Mouse (Mus musculus) forebrain, embryonic 14.5 days (tissue): ENCODE data around the gene Yme1l1. TPM values are rescaled to one million over a fixed set of nuclear protein-coding genes. Genes with fewer than 3 reads are reported as not detected.

Experiments
- ATAC-seq: fragments of 200-750 bp; cut with Nextera tagmentation; 2 replicates; pipeline ENCODE4 v1.8.0; 2017; ENCODE audit warnings: mild to moderate bottlenecking, moderate library complexity
- DNase-seq: peaks from one replicate; pipeline ENCODE4 v3.0.0-alpha.2; 2015; ENCODE audit warnings: low spot score
- H3K27ac ChIP-seq: fragments of 300-500 bp; sonication (generic); 2 replicates; pipeline ENCODE4 v1.5.1; 2014; ENCODE audit warnings: low read depth, mild to moderate bottlenecking, control low read depth, low read length, moderate library complexity
- H3K27me3 ChIP-seq: fragments of 300-500 bp; sonication (generic); replicated peaks from 2 replicates; pipeline ENCODE4 v1.6.1; 2014; ENCODE audit warnings: low read length, control low read depth, mixed read lengths; ENCODE audit not compliant: control insufficient read depth, insufficient read depth
- H3K36me3 ChIP-seq: fragments of 300-500 bp; sonication (generic); 2 replicates; pipeline ENCODE4 v1.6.1; 2014; ENCODE audit warnings: low read length, control low read depth; ENCODE audit not compliant: control insufficient read depth, insufficient read depth
- H3K4me1 ChIP-seq: fragments of 300-500 bp; sonication (generic); 2 replicates; pipeline ENCODE4 v1.6.1; 2014; ENCODE audit warnings: antibody characterized with exemption, low read length, control low read depth; ENCODE audit not compliant: control insufficient read depth, insufficient read depth
- H3K4me2 ChIP-seq: fragments of 300-500 bp; sonication (generic); 2 replicates; pipeline ENCODE4 v1.6.1; 2014; ENCODE audit warnings: mild to moderate bottlenecking, control low read depth, low read length
- H3K4me3 ChIP-seq: fragments of 300-500 bp; sonication (generic); 2 replicates; pipeline ENCODE4 v1.5.1; 2014; ENCODE audit warnings: low read depth, low read length, control low read depth
- H3K9ac ChIP-seq: fragments of 300-500 bp; sonication (generic); 2 replicates; pipeline ENCODE4 v1.6.1; 2014; ENCODE audit warnings: mild to moderate bottlenecking, low read length, control low read depth, moderate library complexity
- H3K9me3 ChIP-seq: fragments of 300-500 bp; sonication (generic); replicated peaks from 2 replicates; pipeline ENCODE4 v1.6.1; 2016; ENCODE audit warnings: low read length, control low read depth, mixed read lengths; ENCODE audit not compliant: control insufficient read depth
- WGBS: fragments of 180-500 bp; shearing (Covaris S2); extraction: QIAGEN DNeasy Blood & Tissue Kit; methylation state at CpG from one replicate; pipeline ENCODE4 v1.1.7; 2014; 5-methylcytosine and 5-hydroxymethylcytosine counted together
- polyA plus RNA-seq: library from polyadenylated mRNA; unstranded; fragments of >200 nt; fragmentation: Nextera tagmentation; extraction: Ambion mirVana; gene quantifications from 2 replicates; pipeline ENCODE4 v1.2.1, GENCODE M21; 2014

The Yme1l1 gene
- polyA plus RNA-seq, 1 experiment from 2014 or later = 64.4 TPM

GRCm38 (mm10) chr2:23207070-23207526, 50.9 kb downstream of the Yme1l1 start, which contains the start of gene 4931423N10Rik:
Gene 4931423N10Rik, plus strand, starts transcription at chr2:23207476.
- Histone ChIP-seq H3K9ac (no peak within 1 kb of the TSS), H3K4me3 (no peak within 1 kb of the TSS), H3K9me3 (no peaks in the 10 kb centered on the region), H3K36me3 (no peaks in the 10 kb centered on the region), H3K27me3 (no peaks in the 10 kb centered on the region), H3K4me1 (no peaks in the 10 kb centered on the region), H3K4me2 (no peak within 1 kb of the TSS), H3K27ac (no peak within 1 kb of the TSS)
- 82% methylated on average over 15 of the region's 15 CpGs for WGBS
- ATAC-seq = no peak
- no peak for DNase-seq

- H3K9ac ChIP-seq = no peak overlapping the region
- H3K27ac ChIP-seq = no peak overlapping the region
- ATAC-seq = no peak
- no peaks in the 10 kb centered on the region for H3K9me3 ChIP-seq
- no peaks in the 10 kb centered on the region for H3K36me3 ChIP-seq
- no peak overlapping the region for H3K4me2 ChIP-seq
- 83% methylated on average over 5 of the region's 5 CpGs for WGBS
- no peak overlapping the region for H3K4me3 ChIP-seq
- no peak for DNase-seq
- no peaks in the 10 kb centered on the region for H3K27me3 ChIP-seq
- no peaks in the 10 kb centered on the region for H3K4me1 ChIP-seq
Measured at GRCm38 (mm10) chr2:23213661-23214060, 57.5 kb downstream of the Yme1l1 start.

- Histone ChIP-seq H3K4me2 (no peak overlapping the region), H3K27me3 (no peaks in the 10 kb centered on the region), H3K4me1 (no peaks in the 10 kb centered on the region), H3K9ac (no peak overlapping the region), H3K27ac (no peak overlapping the region), H3K9me3 (no peaks in the 10 kb centered on the region), H3K36me3 (no peaks in the 10 kb centered on the region), H3K4me3 (no peak overlapping the region)
- DNase-seq (no peak), ATAC-seq (no peak)
- WGBS = 58% methylated on average over 6 of the region's 7 CpGs
Measured at GRCm38 (mm10) chr2:23225199-23225598, 69.0 kb downstream of the Yme1l1 start.

GRCm38 (mm10) chr2:23228463-23228862, 72.3 kb downstream of the Yme1l1 start:
- no peak overlapping the region for H3K9ac ChIP-seq
- ATAC-seq = no peak
- H3K27me3 ChIP-seq = no peaks in the 10 kb centered on the region
- no peaks in the 10 kb centered on the region for H3K4me1 ChIP-seq
- DNase-seq = no peak
- H3K27ac ChIP-seq = no peak overlapping the region
- H3K4me2 ChIP-seq = no peak overlapping the region
- no peaks in the 10 kb centered on the region for H3K36me3 ChIP-seq
- no peaks in the 10 kb centered on the region for H3K9me3 ChIP-seq
- 41% methylated on average over 2 of the region's 2 CpGs for WGBS
- H3K4me3 ChIP-seq = no peak overlapping the region

- ATAC-seq (peak; percentile 77), DNase-seq (peak; percentile 45)
- Histone ChIP-seq H3K9ac (peak overlapping the region; percentile 61), H3K4me2 (peak overlapping the region; percentile 61), H3K4me3 (peak overlapping the region; percentile 43), H3K27me3 (no peaks in the 10 kb centered on the region), H3K9me3 (no peaks in the 10 kb centered on the region), H3K36me3 (no peaks in the 10 kb centered on the region), H3K27ac (no peak overlapping the region), H3K4me1 (no peaks in the 10 kb centered on the region)
- WGBS = under 1% methylated on average over 28 of the region's 50 CpGs
Measured at GRCm38 (mm10) chr2:23234065-23234773, 78.0 kb downstream of the Yme1l1 start.

Other genes starting within 250 kb of the Yme1l1 start
- gene Abi1, start 116.1 kb upstream of the Yme1l1 start, polyA plus RNA-seq = 67.7 and 73.5 TPM in 2 replicates
- gene Acbd5, start 88.2 kb upstream of the Yme1l1 start, polyA plus RNA-seq = 39.8 and 49.8 TPM in 2 replicates
- 6.7 and 7.0 TPM in 2 replicates for gene Mastl, start 345 bp upstream of the Yme1l1 start, polyA plus RNA-seq
- 0.09 TPM in 1 of 2 replicates, not detected in the other for gene 4931423N10Rik, start 51.1 kb downstream of the Yme1l1 start, polyA plus RNA-seq
- gene Nxph2, start 164.9 kb downstream of the Yme1l1 start, polyA plus RNA-seq = 6.0 and 8.0 TPM in 2 replicates